Mouse (Mus musculus) adrenal gland, adult 10 weeks (tissue): ENCODE results near the gene Gnai2. TPM values are rescaled to one million over a fixed set of nuclear protein-coding genes. Genes with fewer than 3 reads are reported as not detected.

Experiments used
- polyA plus RNA-seq: library from polyadenylated mRNA; stranded (reverse); fragments of 350-450 nt; fragmentation: Illumina TruSeq; extraction: RNeasy Lipid Tissue Mini Kit (QIAGEN cat#74804); gene quantifications from one replicate; pipeline ENCODE4 v1.2.3, GENCODE M21; 2014; ENCODE audit warnings: low read depth, low replicate concordance

Gnai2 gene
- 34.5 TPM for polyA plus RNA-seq

DNA sequence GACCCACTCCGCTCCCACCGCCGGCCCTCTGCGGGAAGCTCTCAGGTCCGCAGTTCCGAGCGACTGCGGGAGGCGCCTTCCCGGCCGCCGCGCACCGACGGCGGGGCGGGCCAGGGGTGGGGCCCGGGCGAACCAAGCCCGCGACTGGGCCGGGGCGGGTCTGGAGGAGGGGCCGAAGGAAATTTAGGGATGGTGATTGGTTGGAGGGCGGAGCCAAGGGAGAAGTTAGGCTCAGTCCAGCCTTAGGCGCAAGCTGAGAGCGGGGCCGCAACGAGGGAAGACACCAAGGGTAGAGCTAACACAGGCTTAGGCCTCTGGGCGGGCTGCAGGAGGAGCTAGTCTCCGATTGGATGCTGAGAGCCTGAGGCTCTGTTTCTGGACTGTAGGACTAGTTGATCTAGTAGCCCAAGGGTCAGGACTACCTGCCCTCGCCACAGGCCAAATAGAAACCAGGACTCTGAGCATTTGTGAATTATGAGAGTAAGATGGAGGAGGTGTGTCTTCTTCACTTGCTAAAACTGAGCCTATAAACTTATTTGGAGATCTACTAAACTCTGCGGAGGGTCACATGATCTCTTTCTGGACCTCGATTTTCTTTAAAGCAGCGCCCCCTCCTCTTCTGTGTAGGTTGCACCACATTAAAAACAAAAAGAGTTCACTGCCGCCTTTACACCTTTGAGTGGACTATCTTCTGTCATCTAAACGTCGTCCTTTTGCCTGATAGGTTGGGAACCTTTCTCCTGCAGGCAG lies at the start of gene Gnai2:
Gene Gnai2 (minus strand): TSS at position 89 of the 750 bp plus-strand sequence.

DNA sequence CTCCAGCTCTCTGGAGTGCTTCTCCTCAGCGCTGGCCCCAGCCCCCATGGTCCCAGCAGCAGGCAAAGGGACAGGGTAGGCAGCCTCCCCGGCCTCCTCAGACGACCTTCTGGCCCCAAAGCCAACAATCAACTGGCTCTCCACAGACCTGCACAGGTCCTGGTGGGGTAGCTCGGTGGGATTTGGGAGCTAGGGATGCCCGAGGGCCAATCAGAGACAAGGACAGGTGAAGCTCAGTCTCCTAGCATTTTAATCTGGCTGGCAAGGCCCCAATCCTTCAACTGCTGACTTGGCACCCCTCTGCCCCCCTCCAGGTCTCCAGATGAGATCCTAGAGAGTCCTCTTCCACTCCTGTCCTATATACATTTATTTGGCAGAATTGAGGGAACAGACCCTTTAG lies 44.3 kb upstream of the Gnai2 start, which contains the start of gene Gnat1:
Gene Gnat1 (minus strand): TSS at position 212 of the 400 bp plus-strand sequence.

DNA sequence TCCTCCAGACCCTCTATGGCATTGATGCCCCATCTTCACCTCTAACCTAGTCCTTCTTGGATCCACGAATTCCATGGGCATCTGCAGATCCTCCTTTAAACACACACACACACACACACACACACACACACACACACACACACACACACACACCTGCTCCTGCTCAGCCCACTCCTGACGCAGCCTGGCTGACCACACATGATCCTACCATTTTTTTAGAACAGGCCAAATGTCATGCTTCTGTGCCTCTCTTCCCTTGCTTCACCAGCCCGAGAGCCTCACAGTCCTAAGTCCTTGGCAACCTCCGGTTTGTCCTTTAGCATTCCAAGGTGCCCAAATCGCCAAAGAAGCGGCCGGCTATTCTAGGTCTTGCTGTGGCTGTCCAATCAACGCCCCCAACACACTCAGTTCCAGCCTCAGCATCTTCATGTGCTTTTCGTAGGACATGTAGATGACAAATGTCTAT lies 34.3 kb upstream of the Gnai2 start, which contains the start of gene Slc38a3:
Gene Slc38a3 (minus strand): TSS at position 51 of the 466 bp plus-strand sequence.

DNA sequence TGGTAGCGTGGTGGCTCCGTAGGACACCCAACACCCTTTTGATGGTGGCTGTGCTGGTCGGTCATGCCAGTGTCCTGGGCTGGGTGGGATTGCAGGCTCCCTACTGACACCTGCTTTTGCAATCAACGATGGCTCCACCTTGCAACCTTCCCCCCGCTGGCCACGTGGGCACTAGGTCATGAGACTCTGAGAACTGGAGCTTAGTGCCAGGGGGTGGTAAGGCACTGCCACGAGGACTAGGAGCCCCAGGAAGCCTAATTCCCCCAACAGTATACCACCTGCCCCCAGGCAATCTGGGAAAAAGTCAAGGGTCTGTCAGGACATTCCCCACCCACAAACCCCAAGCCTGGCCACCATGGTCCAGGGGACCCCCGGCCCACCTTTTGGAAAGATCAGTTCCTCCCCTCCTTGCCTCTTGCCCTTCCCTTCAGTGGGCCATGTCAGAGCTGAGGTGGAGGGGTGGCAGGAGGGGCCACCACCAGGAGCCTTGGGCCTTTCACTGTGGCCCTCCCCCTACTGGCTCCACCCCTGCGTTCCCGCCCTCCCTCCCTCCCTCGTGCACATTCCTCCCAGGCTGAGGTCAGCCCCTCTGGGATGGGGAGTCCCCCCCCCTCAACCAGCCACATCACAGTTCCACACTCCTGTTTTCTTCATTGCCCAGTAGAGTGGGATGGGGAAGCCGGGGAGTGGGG lies 26.3 kb downstream of the Gnai2 start, which contains the start of gene Sema3b:
Gene Sema3b (minus strand): TSS at position 489 of the 692 bp plus-strand sequence.

DNA sequence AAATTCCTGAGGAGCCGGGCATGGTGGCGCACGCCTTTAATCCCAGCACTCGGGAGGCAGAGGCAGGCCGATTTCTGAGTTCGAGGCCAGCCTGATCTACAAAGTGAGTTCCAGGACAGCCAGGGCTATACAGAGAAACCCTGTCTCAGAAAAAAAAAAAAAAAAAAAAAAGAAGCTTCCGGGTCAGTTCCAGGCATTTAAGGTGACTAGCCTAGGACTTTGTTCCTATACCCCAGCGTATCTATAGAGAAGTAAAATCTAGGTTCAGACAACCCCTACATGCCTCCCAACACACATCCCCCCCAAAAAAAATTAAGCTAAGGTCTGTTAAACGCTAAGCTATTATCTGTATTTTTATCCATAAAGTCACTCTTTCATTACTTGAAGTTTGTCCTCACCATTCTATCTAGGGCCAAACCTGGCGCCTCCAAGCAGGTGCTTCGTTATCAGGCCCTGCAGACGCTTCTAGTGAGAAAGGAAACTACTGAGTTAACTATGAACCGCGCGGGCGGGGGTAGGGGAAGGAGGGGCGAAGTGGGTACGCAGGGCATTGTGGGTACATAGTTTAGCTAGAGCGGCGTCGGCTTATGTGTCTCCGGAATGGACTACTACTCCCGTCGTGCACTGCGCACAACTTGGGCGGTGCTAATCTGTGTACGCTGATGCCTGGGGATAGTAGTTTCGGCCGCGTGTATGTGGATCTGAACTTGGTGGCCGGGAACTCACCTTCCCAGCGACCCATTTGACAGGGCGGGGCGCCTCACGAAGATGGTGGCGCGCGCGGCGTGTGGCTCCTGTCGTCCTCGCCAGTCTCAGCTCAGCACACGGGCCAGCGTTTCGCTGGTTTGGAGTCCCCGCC lies 48.0 kb downstream of the Gnai2 start, which contains the start of gene Ifrd2:
Gene Ifrd2 (plus strand): TSS at position 669 of the 859 bp plus-strand sequence.

DNA sequence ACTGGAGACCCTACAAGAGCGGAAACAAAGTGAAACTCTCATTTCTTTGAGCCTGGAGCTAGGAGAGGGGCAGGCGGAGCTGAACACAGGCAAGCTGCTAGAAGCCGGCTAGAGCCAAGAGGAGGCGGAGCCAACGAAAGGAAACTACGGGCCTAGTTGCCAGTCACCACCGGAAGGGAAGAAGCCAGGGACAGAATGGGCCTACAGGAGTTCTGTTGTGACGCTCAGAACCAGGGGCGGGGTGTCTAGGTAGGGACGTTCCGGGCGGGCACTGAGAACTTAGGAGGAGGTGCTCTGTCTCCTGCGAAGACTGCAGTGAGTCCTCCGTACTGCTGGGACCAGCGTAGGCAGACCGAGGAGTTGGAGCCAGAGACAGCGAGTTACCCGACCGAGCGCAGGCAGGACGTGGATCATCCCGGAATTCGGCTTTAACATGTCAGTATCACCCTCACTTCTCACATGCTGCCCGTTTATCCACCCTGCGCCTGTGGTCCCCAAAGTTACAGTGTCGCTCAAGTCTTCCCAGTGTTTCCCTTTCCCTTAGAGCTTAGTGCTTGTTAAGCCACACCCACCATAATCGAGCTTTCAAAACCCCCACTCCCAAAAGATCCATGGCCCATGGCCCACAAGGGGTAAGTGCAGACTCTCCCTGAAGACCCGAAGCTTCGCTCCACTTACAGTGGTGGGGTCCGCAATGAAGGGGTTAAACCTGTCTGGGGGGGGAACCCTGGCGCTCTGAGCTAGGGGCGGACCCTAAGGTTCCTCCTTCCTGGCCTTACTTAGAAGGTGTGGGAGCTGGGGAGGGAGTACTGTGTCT lies 54.5 kb downstream of the Gnai2 start, which contains the start of gene Hyal3:
Gene Hyal3 (plus strand): TSS at position 318 of the 817 bp plus-strand sequence.

DNA sequence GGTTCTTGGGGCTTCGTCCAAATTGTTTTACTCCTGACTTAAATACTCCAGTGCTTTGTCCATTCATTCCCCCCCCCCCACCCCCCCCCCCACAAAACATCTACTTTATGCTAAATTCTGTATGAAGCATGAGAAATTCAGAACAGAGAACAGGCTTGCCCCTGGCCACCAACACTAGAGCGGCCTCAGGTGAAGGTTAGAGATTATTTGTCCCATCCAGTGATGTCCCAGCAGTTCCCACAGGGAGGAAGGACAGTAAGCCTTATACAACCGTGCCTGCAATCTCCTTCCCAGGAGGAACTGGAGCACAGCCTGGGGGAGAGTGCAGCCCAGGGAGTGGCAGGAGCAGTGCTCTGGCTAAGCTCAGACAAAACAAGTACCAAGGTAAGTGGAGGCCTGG lies 56.6 kb downstream of the Gnai2 start, which contains the start of gene Naa80:
Gene Naa80 (plus strand): TSS at position 301 of the 400 bp plus-strand sequence.

DNA sequence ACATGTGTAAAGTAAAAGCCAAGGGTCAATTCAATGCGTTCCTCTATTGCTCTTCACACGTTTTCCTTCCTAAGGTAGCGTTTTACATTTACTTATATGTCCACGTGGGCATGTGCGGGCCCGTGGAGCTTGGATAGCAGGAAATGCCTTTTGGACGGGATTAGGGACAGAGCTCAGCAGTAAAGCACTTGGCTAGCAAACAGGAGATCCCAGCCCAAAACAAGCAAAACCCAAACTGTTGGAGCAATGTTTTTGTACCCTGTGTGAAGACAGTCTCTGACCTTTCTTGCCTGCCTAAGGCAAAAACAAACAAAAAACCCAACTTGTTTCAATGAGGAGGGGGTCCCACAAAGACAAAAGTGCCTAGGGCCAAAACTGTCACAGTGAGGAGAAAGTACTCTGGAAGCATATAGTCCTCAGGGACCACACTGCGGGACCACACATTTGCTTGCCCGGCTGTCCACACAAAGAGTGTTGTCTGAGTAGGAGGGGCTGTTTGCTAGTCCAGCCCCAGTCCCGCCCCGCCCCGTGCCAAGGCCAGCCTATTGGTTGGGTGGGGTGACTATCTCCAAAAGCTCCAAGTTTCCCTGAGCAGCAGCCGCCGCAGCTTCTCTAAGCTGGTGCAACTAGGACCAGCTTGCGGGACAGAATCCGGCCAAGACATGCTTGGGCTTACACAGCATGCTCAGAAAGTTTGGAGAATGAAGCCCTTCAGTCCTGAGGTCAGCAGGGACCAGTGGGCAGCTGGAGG lies 58.6 kb downstream of the Gnai2 start, which contains the start of gene Hyal1:
Gene Hyal1 (plus strand): TSS at position 571 of the 751 bp plus-strand sequence.

DNA sequence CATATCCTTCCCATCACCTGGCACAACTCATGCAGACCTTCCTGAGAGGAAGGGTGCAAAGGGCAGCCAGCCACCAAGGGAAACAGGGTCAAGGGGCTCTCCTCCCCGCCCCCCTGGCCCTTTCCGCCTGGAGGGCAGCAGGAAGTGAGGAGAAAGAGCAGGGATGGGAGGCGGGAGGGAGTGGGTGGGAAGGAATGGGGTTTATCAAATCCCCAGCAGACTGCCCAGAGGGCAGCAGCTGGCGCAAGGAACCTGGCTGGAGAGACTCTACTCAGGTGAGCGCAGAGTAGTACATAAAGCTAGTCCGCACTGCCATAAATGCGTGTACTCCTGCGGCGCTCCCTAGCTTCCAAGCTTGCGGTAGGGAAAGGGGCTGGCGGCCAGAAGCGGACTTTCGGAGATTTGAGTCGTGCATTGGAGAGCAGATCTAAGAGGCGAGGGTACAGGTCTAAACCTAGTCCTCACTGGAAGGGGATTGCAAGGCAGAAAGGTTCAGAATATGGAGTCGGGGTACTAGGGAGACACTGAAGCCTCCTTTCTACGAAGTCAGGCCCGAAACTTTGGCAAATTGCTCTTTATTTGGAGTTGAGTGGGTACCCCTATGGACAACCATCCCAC lies 67.4 kb downstream of the Gnai2 start, which contains the start of gene Hyal2:
Gene Hyal2 (plus strand): TSS at position 244 of the 618 bp plus-strand sequence.

Other genes with a start within 250 kb of the Gnai2 start
- gene Cacna2d2, start 235.8 kb downstream of the Gnai2 start, polyA plus RNA-seq: 0.76 TPM
- 0.23 TPM for gene Tmem115, start 101.4 kb downstream of the Gnai2 start, polyA plus RNA-seq
- 4.6 TPM for gene Cyb561d2, start 93.2 kb downstream of the Gnai2 start, polyA plus RNA-seq
- gene Nprl2, start 93.1 kb downstream of the Gnai2 start, polyA plus RNA-seq: 1.8 TPM
- gene Zmynd10, start 88.1 kb downstream of the Gnai2 start, polyA plus RNA-seq: not detected
- gene Rassf1, start 83.8 kb downstream of the Gnai2 start, polyA plus RNA-seq: 8.9 TPM
- gene Tusc2, start 72.1 kb downstream of the Gnai2 start, polyA plus RNA-seq: 30.0 TPM
- gene Hyal2, start 67.4 kb downstream of the Gnai2 start, polyA plus RNA-seq: 0.76 TPM
- gene Hyal1, start 58.4 kb downstream of the Gnai2 start, polyA plus RNA-seq: 3.5 TPM
- 2.7 TPM for gene Naa80, start 56.5 kb downstream of the Gnai2 start, polyA plus RNA-seq
- not detected for gene Hyal3, start 54.5 kb downstream of the Gnai2 start, polyA plus RNA-seq
- 21.9 TPM for gene Ifrd2, start 47.7 kb downstream of the Gnai2 start, polyA plus RNA-seq
- gene Sema3b, start 26.1 kb downstream of the Gnai2 start, polyA plus RNA-seq: 0.70 TPM
- gene Slc38a3, start 34.2 kb upstream of the Gnai2 start, polyA plus RNA-seq: not detected
- not detected for gene Gnat1, start 44.3 kb upstream of the Gnai2 start, polyA plus RNA-seq
- gene Sema3f, start 75.1 kb upstream of the Gnai2 start, polyA plus RNA-seq: 0.87 TPM
- gene Rbm5, start 135.6 kb upstream of the Gnai2 start, polyA plus RNA-seq: 169 TPM
- gene Rbm6, start 237.9 kb upstream of the Gnai2 start, polyA plus RNA-seq: 106 TPM